Mouse (Mus musculus) limb, embryonic 13.5 days (tissue): Measurements from ENCODE around the gene Fgf4. TPM values are rescaled to one million over a fixed set of nuclear protein-coding genes. Genes with fewer than 3 reads are reported as not detected.

Experiments used
- ATAC-seq: fragments of 200-750 bp; cut with Nextera tagmentation; 2 replicates; pipeline ENCODE4 v1.8.0; 2017; ENCODE audit warnings: low read depth, moderate number of reproducible peaks, moderate TSS enrichment; ENCODE audit not compliant: low FRiP score
- H3K27ac ChIP-seq: fragments of 300-500 bp; sonication (generic); 2 replicates; pipeline ENCODE4 v1.5.1; 2015; ENCODE audit warnings: inconsistent platforms, mild to moderate bottlenecking, moderate library complexity
- H3K27me3 ChIP-seq: fragments of 300-500 bp; sonication (generic); 2 replicates; pipeline ENCODE4 v1.6.1; 2015; ENCODE audit warnings: mild to moderate bottlenecking, inconsistent platforms
- H3K36me3 ChIP-seq: fragments of 300-500 bp; sonication (generic); 2 replicates; pipeline ENCODE4 v1.6.1; 2015; ENCODE audit warnings: inconsistent platforms, mild to moderate bottlenecking, moderate library complexity
- H3K4me1 ChIP-seq: fragments of 300-500 bp; sonication (generic); 2 replicates; pipeline ENCODE4 v1.6.1; 2015; ENCODE audit warnings: inconsistent platforms
- H3K4me2 ChIP-seq: fragments of 300-500 bp; sonication (generic); replicated peaks from 2 replicates; pipeline ENCODE4 v1.6.1; 2015; ENCODE audit warnings: inconsistent platforms, mild to moderate bottlenecking, moderate library complexity
- H3K4me3 ChIP-seq: fragments of 300-500 bp; sonication (generic); 2 replicates; pipeline ENCODE4 v1.5.1; 2015; ENCODE audit warnings: moderate library complexity, mild to moderate bottlenecking, inconsistent platforms
- H3K9ac ChIP-seq: fragments of 300-500 bp; sonication (generic); 2 replicates; pipeline ENCODE4 v1.6.1; 2015; ENCODE audit warnings: mild to moderate bottlenecking, inconsistent platforms
- H3K9me3 ChIP-seq: fragments of 300-500 bp; sonication (generic); 2 replicates; pipeline ENCODE4 v1.6.1; 2016; ENCODE audit warnings: inconsistent platforms
- WGBS: fragments of 180-500 bp; shearing (Covaris S2); methylation state at CpG from one replicate; pipeline ENCODE4 v1.1.7; 2015; 5-methylcytosine and 5-hydroxymethylcytosine counted together
- polyA plus RNA-seq: library from polyadenylated mRNA; unstranded; fragments of >200 nt; fragmentation: Nextera tagmentation; extraction: Ambion mirVana; gene quantifications from 2 replicates; pipeline ENCODE4 v1.2.1, GENCODE M21; 2015

Fgf4 gene
- polyA plus RNA-seq, 1 experiment from 2014 or later, result 1.1 TPM

GRCm38 (mm10) chr7:144854966-144855365 is 7.8 kb downstream of the Fgf4 start:
- Histone ChIP-seq H3K27me3 (peaks cover 62% of the 10 kb centered on the region), H3K4me3 (no peak overlapping the region), H3K4me2 (no peak overlapping the region), H3K9ac (no peak overlapping the region), H3K36me3 (no peaks in the 10 kb centered on the region), H3K9me3 (no peaks in the 10 kb centered on the region), H3K27ac (no peak overlapping the region), H3K4me1 (no peaks in the 10 kb centered on the region)
- no peak for ATAC-seq
- 30% methylated on average over 3 of the region's 3 CpGs for WGBS

DNA sequence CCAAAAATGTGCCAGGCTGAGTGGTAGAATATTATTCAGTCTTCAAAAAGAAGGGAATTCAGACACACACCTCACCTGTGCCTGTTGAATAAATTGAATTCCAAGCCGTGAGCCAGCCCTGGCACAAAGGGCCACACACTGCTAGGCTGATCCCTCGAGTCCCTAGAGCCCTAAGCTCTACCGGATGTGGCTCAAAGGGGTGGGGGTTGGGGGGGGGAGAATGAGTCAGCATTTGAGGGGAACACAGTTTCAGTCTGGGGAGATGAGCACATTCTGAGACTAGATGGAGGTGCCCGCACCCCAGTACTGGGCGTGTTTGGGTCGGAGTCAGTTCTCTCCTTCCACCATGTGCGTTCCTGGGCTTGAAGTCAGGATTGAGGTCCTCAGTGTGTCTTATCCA is 10.0 kb downstream of the Fgf4 start:
- H3K27me3 ChIP-seq, result peaks cover 75% of the 10 kb centered on the region
- no peak overlapping the region for H3K27ac ChIP-seq
- no peaks in the 10 kb centered on the region for H3K36me3 ChIP-seq
- no peak overlapping the region for H3K4me2 ChIP-seq
- ATAC-seq, result no peak
- no peaks in the 10 kb centered on the region for H3K9me3 ChIP-seq
- no peak overlapping the region for H3K9ac ChIP-seq
- peaks cover 12% of the 10 kb centered on the region for H3K4me1 ChIP-seq
- no peak overlapping the region for H3K4me3 ChIP-seq
- WGBS, result 85% methylated on average over 7 of the region's 7 CpGs

- H3K4me3 ChIP-seq, result no peak overlapping the region
- H3K9ac ChIP-seq, result no peak overlapping the region
- H3K4me1 ChIP-seq, result peaks cover 12% of the 10 kb centered on the region
- whole genome bisulfite sequencing, result 73% methylated on average over 3 of the region's 3 CpGs
- no peak overlapping the region for H3K4me2 ChIP-seq
- no peak for ATAC-seq
- H3K27me3 ChIP-seq, result peaks cover 83% of the 10 kb centered on the region
- H3K9me3 ChIP-seq, result no peaks in the 10 kb centered on the region
- H3K27ac ChIP-seq, result no peak overlapping the region
- no peaks in the 10 kb centered on the region for H3K36me3 ChIP-seq
Observed at GRCm38 (mm10) chr7:144857826-144858342, 10.7 kb downstream of the Fgf4 start.

DNA sequence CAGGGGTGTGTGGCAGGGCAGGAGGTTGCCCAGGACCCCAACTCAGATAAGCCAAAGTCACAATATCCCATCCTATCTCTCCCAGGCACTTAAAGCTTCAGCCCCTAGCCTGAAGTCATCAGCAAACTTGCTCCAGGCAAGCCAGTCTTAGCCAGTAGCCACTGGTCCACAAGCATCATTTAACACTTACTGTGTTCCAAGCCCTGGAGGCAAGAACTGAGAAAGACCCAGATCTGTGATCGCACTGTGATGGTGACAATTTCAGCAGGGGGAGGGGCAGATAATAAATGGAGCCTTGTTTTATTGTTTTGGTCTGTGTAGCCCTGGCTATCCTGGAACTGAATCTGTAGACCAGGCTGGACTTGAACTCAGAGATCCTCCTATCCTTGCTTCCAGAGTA is 11.5 kb downstream of the Fgf4 start:
- no peak overlapping the region for H3K4me2 ChIP-seq
- H3K27ac ChIP-seq, result no peak overlapping the region
- no peaks in the 10 kb centered on the region for H3K36me3 ChIP-seq
- H3K27me3 ChIP-seq, result peaks cover 91% of the 10 kb centered on the region
- H3K4me3 ChIP-seq, result no peak overlapping the region
- WGBS, result 74% methylated on average over 1 of the region's 1 CpGs
- H3K9me3 ChIP-seq, result no peaks in the 10 kb centered on the region
- H3K9ac ChIP-seq, result no peak overlapping the region
- H3K4me1 ChIP-seq, result peaks cover 12% of the 10 kb centered on the region
- no peak for ATAC-seq

GRCm38 (mm10) chr7:144861056-144861768 is 14.0 kb downstream of the Fgf4 start:
- peaks cover 94% of the 10 kb centered on the region for H3K27me3 ChIP-seq
- peak overlapping the region; percentile 51 for H3K4me2 ChIP-seq
- H3K4me1 ChIP-seq, result peaks cover 12% of the 10 kb centered on the region
- under 1% methylated on average over 63 of the region's 72 CpGs for WGBS
- ATAC-seq, result no peak
- H3K36me3 ChIP-seq, result no peaks in the 10 kb centered on the region
- peak overlapping the region; percentile 27 for H3K4me3 ChIP-seq
- H3K9me3 ChIP-seq, result no peaks in the 10 kb centered on the region
- H3K9ac ChIP-seq, result no peak overlapping the region
- no peak overlapping the region for H3K27ac ChIP-seq

DNA sequence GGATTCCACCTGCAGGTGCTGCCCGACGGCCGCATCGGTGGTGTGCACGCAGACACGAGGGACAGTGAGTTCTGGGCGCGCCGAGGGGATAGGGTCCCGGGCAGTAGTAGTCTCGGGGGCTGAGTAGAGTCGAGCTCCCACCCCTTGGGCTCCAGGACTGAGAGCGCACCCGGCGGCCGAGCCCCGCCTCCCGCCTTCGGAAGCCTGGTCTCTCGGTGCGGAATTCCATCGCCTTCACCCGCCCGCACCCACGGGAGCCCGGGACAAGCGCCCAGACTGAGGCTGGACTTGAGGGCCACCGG is 14.6 kb downstream of the Fgf4 start:
- Histone ChIP-seq H3K9me3 (no peaks in the 10 kb centered on the region), H3K27me3 (peaks cover 96% of the 10 kb centered on the region), H3K36me3 (no peaks in the 10 kb centered on the region), H3K4me1 (peaks cover 12% of the 10 kb centered on the region), H3K4me2 (peak overlapping the region; percentile 51), H3K4me3 (peak overlapping the region; percentile 27), H3K27ac (no peak overlapping the region), H3K9ac (no peak overlapping the region)
- WGBS, result under 1% methylated on average over 28 of the region's 28 CpGs
- no peak for ATAC-seq

DNA sequence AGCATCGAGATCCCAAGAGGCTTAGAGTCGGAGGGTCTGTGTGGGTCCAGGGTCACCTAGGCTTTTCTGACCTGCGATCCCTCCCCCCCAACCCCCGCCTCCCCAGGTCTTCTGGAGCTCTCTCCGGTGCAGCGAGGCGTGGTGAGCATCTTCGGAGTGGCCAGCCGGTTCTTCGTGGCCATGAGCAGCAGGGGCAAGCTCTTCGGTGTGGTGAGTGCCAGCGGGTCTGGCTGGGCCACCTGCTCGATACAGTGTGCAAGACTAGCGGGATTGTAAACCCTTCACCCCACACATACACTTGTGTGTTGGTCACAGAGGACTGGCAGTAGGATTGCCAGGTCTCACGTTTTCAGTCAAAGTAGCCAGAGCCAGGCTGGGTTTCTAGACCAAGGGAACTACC is 15.0 kb downstream of the Fgf4 start:
- peaks cover 12% of the 10 kb centered on the region for H3K4me1 ChIP-seq
- H3K4me2 ChIP-seq, result peak overlapping the region; percentile 51
- peak overlapping the region; percentile 27 for H3K4me3 ChIP-seq
- no peak overlapping the region for H3K27ac ChIP-seq
- H3K27me3 ChIP-seq, result peaks cover 96% of the 10 kb centered on the region
- H3K9ac ChIP-seq, result no peak overlapping the region
- no peak for ATAC-seq
- H3K36me3 ChIP-seq, result no peaks in the 10 kb centered on the region
- H3K9me3 ChIP-seq, result no peaks in the 10 kb centered on the region
- 2% methylated on average over 15 of the region's 15 CpGs for WGBS

GRCm38 (mm10) chr7:144862712-144863111 is 15.5 kb downstream of the Fgf4 start:
- WGBS, result 2% methylated on average over 18 of the region's 18 CpGs
- peaks cover 99% of the 10 kb centered on the region for H3K27me3 ChIP-seq
- H3K27ac ChIP-seq, result no peak overlapping the region
- H3K36me3 ChIP-seq, result no peaks in the 10 kb centered on the region
- no peak overlapping the region for H3K4me2 ChIP-seq
- no peak overlapping the region for H3K9ac ChIP-seq
- no peak for ATAC-seq
- H3K9me3 ChIP-seq, result no peaks in the 10 kb centered on the region
- H3K4me3 ChIP-seq, result no peak overlapping the region
- peaks cover 12% of the 10 kb centered on the region for H3K4me1 ChIP-seq

- ATAC-seq, result no peak
- Histone ChIP-seq H3K27ac (no peak overlapping the region), H3K4me1 (peaks cover 12% of the 10 kb centered on the region), H3K27me3 (peaks cover 94% of the 10 kb centered on the region), H3K9ac (no peak overlapping the region), H3K4me2 (no peak overlapping the region), H3K9me3 (no peaks in the 10 kb centered on the region), H3K4me3 (no peak overlapping the region), H3K36me3 (no peaks in the 10 kb centered on the region)
- WGBS, result under 1% methylated on average over 11 of the region's 11 CpGs
Observed at GRCm38 (mm10) chr7:144863196-144863595, 16.0 kb downstream of the Fgf4 start.

DNA sequence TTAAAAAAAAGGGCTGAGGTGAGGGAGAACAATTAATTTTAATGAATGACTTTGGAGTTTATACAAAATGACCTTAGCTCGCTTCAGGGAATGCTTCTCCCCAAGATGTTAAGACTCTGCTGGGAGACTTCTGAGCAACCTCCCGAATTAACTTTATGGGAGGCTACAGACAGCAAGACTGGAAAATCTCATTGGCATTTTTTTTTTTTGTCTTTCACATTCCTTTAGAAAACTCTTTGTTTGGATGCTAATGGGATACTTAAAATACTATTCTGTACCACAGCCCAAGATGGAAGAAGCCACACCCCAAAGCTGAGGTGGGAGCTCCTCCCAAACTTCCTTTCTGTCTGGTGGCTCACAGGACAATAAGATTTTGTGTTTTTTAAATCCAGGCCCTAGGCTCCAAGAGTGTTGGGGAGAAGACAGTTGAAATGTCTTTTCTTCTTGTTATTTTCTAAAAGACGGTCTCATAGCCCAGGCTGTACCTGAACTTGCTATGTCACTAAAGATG is 17.0 kb downstream of the Fgf4 start:
- Histone ChIP-seq H3K36me3 (no peaks in the 10 kb centered on the region), H3K9me3 (no peaks in the 10 kb centered on the region), H3K4me3 (no peak overlapping the region), H3K27ac (no peak overlapping the region), H3K9ac (no peak overlapping the region), H3K27me3 (peaks cover 85% of the 10 kb centered on the region), H3K4me1 (peaks cover 12% of the 10 kb centered on the region), H3K4me2 (no peak overlapping the region)
- WGBS, result 46% methylated on average over 3 of the region's 3 CpGs
- no peak for ATAC-seq

GRCm38 (mm10) chr7:144867161-144867560 is 20.0 kb downstream of the Fgf4 start:
- H3K36me3 ChIP-seq, result no peaks in the 10 kb centered on the region
- H3K9me3 ChIP-seq, result no peaks in the 10 kb centered on the region
- peaks cover under 1% of the 10 kb centered on the region for H3K4me1 ChIP-seq
- H3K27ac ChIP-seq, result no peak overlapping the region
- H3K4me2 ChIP-seq, result no peak overlapping the region
- no peak overlapping the region for H3K9ac ChIP-seq
- H3K27me3 ChIP-seq, result peaks cover 57% of the 10 kb centered on the region
- WGBS, result 63% methylated on average over 4 of the region's 4 CpGs
- no peak for ATAC-seq
- no peak overlapping the region for H3K4me3 ChIP-seq

- H3K9ac ChIP-seq, result no peak overlapping the region
- no peak overlapping the region for H3K4me3 ChIP-seq
- no peaks in the 10 kb centered on the region for H3K4me1 ChIP-seq
- no peaks in the 10 kb centered on the region for H3K36me3 ChIP-seq
- peaks cover 56% of the 10 kb centered on the region for H3K27me3 ChIP-seq
- H3K9me3 ChIP-seq, result no peaks in the 10 kb centered on the region
- H3K27ac ChIP-seq, result no peak overlapping the region
- 81% methylated on average over 8 of the region's 8 CpGs for WGBS
- no peak overlapping the region for H3K4me2 ChIP-seq
- ATAC-seq, result no peak
Observed at GRCm38 (mm10) chr7:144867602-144868001, 20.4 kb downstream of the Fgf4 start.

- Histone ChIP-seq H3K4me1 (0 out of 2 replicates have a peak, but pooled peaks cover 4% of the 10 kb centered on the region), H3K27me3 (peaks cover 15% of the 10 kb centered on the region), H3K4me2 (no peak overlapping the region), H3K4me3 (no peak overlapping the region), H3K36me3 (no peaks in the 10 kb centered on the region), H3K27ac (no peak overlapping the region), H3K9me3 (no peaks in the 10 kb centered on the region), H3K9ac (no peak overlapping the region)
- no peak for ATAC-seq
- WGBS, result 67% methylated on average over 4 of the region's 4 CpGs
Observed at GRCm38 (mm10) chr7:144872420-144872819, 25.3 kb downstream of the Fgf4 start.
